Comparison of ENCODE assay signal across 22 mouse cellular contexts in genomic region chr9:25241065-25241464, GRCm38 (mm10).
"Had no signal": no experiment of that assay in that cellular context is flagged by ENCODE, and none has a peak within 500 bp of the region (broad histone marks: within the 10 kb centered on the region; RNA-seq: fewer than 3 reads in every experiment).

No protein-coding gene starts in this region.

- H3K4me3 ChIP-seq: limb, embryonic 10.5 days; limb, embryonic 13.5 days; liver, embryonic 12.5 days; liver, embryonic 15.5 days; lung, embryonic 15.5 days; megakaryocyte, embryonic 14.5 days; midbrain, embryonic 10.5 days; midbrain, embryonic 13.5 days; myocyte; neural tube, embryonic 13.5 days had no signal

- DNase-seq: kidney, adult 2 months; kidney, postnatal 25 days; layer of hippocampus, postnatal 36 days; liver; lung, adult 18-20 months; lung, postnatal 10 days; lung, postnatal 36 days; retina, postnatal 1 day; right cerebral cortex, postnatal 25 days; spleen, adult 18-20 months; thymus, postnatal 25 days had no signal

- H3K27ac ChIP-seq: kidney, postnatal 0 days; limb, embryonic 10.5 days; limb, embryonic 13.5 days; liver, embryonic 12.5 days; liver, embryonic 15.5 days; lung, embryonic 15.5 days; midbrain, embryonic 10.5 days; midbrain, embryonic 13.5 days; neural tube, embryonic 13.5 days had no signal

- H3K4me1 ChIP-seq: limb, embryonic 10.5 days; limb, embryonic 13.5 days; liver, embryonic 12.5 days; liver, embryonic 15.5 days; lung, embryonic 15.5 days; midbrain, embryonic 10.5 days; midbrain, embryonic 13.5 days; neural tube, embryonic 13.5 days had no signal
